Mouse (Mus musculus): Measurements from ENCODE around the gene 4930467E23Rik. TPM values are rescaled to one million over a fixed set of nuclear protein-coding genes. Genes with fewer than 3 reads are reported as not detected.
"Not testable (repeated sequence)": the region's sequence is repeated elsewhere in the genome, so short reads cannot be mapped to it uniquely, and the experiment has no call there.

The 4930467E23Rik gene
- 0.15 TPM in 1 of 2 replicates, not detected in the other for polyA plus RNA-seq (2015; fragmentation: Nextera tagmentation; extraction: Ambion mirVana)

GRCm38 (mm10) chr8:19729276-19729675 is at the start of gene 4930467E23Rik:
Gene 4930467E23Rik (plus strand): TSS chr8:19729576.
- H3K4me2 ChIP-seq (replicated peaks); H3K4me1 ChIP-seq; H3K9me3 ChIP-seq (replicated peaks); H3K36me3 ChIP-seq; H3K9ac ChIP-seq; H3K4me3 ChIP-seq (replicated peaks); H3K27ac ChIP-seq (replicated peaks); H3K27me3 ChIP-seq; ATAC-seq (ENCODE audit: insufficient number of reproducible peaks, low FRiP score, low TSS enrichment, low read depth): not testable (repeated sequence)
- WGBS: no CpG with 5 or more reads among the region's 2 CpGs

- not testable (repeated sequence) for H3K36me3 ChIP-seq; H3K4me3 ChIP-seq (replicated peaks); H3K4me1 ChIP-seq; H3K9me3 ChIP-seq (replicated peaks); H3K27me3 ChIP-seq; ATAC-seq (ENCODE audit: insufficient number of reproducible peaks, low FRiP score, low TSS enrichment, low read depth); H3K27ac ChIP-seq (replicated peaks); H3K9ac ChIP-seq; H3K4me2 ChIP-seq (replicated peaks)
- 81% methylated on average over 2 of the region's 3 CpGs for WGBS
Measured at GRCm38 (mm10) chr8:19682311-19682710, 47.1 kb upstream of the 4930467E23Rik start.

- not testable (repeated sequence) for H3K9ac ChIP-seq; H3K27ac ChIP-seq (replicated peaks); H3K4me3 ChIP-seq (replicated peaks); H3K27me3 ChIP-seq; H3K4me2 ChIP-seq (replicated peaks); H3K36me3 ChIP-seq; ATAC-seq (ENCODE audit: insufficient number of reproducible peaks, low FRiP score, low TSS enrichment, low read depth); H3K4me1 ChIP-seq; H3K9me3 ChIP-seq (replicated peaks)
- WGBS: 76% methylated on average over 3 of the region's 3 CpGs
Measured at GRCm38 (mm10) chr8:19685476-19685875, 43.9 kb upstream of the 4930467E23Rik start.

DNA sequence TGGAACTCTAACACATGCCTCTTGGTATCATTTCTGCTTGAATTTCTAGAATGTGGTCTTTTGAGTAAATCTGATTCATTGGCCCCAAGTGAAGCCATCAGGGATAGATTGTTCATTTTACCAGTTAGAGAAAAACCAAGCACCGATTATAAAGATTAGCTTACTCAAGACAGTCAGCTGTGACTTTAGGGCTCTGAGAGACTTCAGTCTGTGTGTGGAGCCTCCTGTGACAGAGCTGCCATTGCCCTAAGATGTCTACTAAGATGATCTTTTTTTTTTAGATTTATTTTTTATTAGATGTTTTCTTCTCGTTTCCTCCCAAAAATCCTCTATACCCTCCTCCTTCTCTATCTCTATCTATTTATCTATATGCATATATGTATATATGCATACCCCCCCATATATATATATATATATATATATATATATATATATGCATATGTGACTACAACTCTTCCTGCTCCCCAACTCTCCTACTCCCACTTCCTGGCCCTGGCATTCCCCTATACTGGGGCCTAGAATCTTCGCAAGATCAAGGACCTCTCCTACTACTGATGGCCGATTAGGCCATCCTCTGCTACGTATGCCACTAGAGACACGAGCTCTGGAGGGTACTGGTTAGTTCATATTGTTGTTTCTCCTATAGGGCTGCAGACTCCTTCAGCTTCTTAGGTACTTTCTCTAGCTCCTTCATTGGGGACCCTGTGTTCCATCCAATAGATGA is 40.4 kb upstream of the 4930467E23Rik start:
- not testable (repeated sequence) for ATAC-seq (ENCODE audit: insufficient number of reproducible peaks, low FRiP score, low TSS enrichment, low read depth); H3K9ac ChIP-seq; H3K4me1 ChIP-seq; H3K36me3 ChIP-seq; H3K4me3 ChIP-seq (replicated peaks); H3K27me3 ChIP-seq; H3K4me2 ChIP-seq (replicated peaks); H3K27ac ChIP-seq (replicated peaks); H3K9me3 ChIP-seq (replicated peaks)
- WGBS: 82% methylated on average over 6 of the region's 6 CpGs

DNA sequence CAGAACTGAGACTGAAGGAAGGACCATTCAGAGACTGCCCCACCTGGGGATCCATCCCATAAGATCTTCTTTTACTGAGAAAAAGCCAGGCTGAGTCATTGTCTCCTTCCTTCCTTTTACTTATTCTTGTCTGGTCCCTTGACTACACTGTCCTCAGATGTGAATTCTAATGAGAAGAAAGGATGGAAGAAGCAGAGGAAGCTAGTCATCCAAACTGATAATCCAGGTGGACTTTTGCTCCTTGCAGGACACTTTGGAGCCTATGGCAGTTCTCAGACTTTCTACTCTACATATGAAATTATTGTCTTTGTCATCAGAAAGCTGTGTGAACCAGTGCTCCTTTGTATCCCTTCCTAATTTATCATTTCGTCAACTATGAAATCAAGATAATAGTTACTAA is 39.6 kb upstream of the 4930467E23Rik start:
- H3K27me3 ChIP-seq; ATAC-seq (ENCODE audit: insufficient number of reproducible peaks, low FRiP score, low TSS enrichment, low read depth); H3K4me1 ChIP-seq; H3K4me3 ChIP-seq (replicated peaks); H3K9ac ChIP-seq; H3K9me3 ChIP-seq (replicated peaks); H3K27ac ChIP-seq (replicated peaks); H3K4me2 ChIP-seq (replicated peaks); H3K36me3 ChIP-seq: not testable (repeated sequence)
- 81% methylated on average over 1 of the region's 1 CpGs for WGBS

GRCm38 (mm10) chr8:19691421-19691820 is 38.0 kb upstream of the 4930467E23Rik start:
- not testable (repeated sequence) for ATAC-seq (ENCODE audit: insufficient number of reproducible peaks, low FRiP score, low TSS enrichment, low read depth); H3K4me1 ChIP-seq
- 81% methylated on average over 6 of the region's 6 CpGs for WGBS

DNA sequence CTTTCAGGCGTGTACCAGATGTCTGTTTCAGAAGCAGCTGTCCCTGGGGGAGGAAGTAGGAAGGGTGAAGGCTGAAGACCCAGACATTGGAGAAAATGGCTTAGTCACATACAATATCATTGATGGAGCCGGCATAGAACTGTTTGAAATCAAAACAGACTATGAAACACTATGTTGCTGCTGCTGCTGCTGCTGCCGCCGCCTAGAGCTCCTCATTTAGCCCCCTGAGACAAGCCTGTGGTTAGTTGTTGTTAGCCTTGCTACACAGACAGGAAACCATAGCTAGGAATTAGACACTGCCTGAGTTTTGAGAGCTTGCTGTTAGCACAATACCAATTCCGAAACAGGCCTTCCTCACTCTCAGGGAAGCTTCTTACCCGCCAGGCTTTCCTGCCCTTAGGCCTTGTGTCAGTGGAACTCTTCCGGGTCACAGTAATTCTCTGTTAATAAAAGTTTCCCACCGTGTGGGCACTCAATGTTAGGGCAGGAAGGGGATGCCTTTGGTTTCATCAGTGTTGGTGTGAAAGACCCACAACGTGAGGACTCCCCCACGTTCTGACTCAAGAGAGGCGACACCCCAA is 31.8 kb upstream of the 4930467E23Rik start:
- H3K27me3 ChIP-seq; H3K4me3 ChIP-seq (replicated peaks); ATAC-seq (ENCODE audit: insufficient number of reproducible peaks, low FRiP score, low TSS enrichment, low read depth); H3K9ac ChIP-seq; H3K27ac ChIP-seq (replicated peaks); H3K4me1 ChIP-seq; H3K36me3 ChIP-seq; H3K9me3 ChIP-seq (replicated peaks); H3K4me2 ChIP-seq (replicated peaks): not testable (repeated sequence)
- 79% methylated on average over 11 of the region's 11 CpGs for WGBS

More at GRCm38 (mm10) chr8:19691421-19691820, 38.0 kb upstream of the 4930467E23Rik start:
- H3K36me3 ChIP-seq; H3K27ac ChIP-seq (replicated peaks); H3K4me3 ChIP-seq (replicated peaks); H3K4me2 ChIP-seq (replicated peaks); H3K27me3 ChIP-seq; H3K9me3 ChIP-seq (replicated peaks); H3K9ac ChIP-seq: not testable (repeated sequence)

GRCm38 (mm10) chr8:19698123-19698522 is 31.3 kb upstream of the 4930467E23Rik start:
- not testable (repeated sequence) for H3K4me3 ChIP-seq (replicated peaks); ATAC-seq (ENCODE audit: insufficient number of reproducible peaks, low FRiP score, low TSS enrichment, low read depth); H3K27ac ChIP-seq (replicated peaks); H3K36me3 ChIP-seq; H3K4me1 ChIP-seq; H3K9ac ChIP-seq; H3K27me3 ChIP-seq; H3K4me2 ChIP-seq (replicated peaks); H3K9me3 ChIP-seq (replicated peaks)
- WGBS: 72% methylated on average over 6 of the region's 6 CpGs

DNA sequence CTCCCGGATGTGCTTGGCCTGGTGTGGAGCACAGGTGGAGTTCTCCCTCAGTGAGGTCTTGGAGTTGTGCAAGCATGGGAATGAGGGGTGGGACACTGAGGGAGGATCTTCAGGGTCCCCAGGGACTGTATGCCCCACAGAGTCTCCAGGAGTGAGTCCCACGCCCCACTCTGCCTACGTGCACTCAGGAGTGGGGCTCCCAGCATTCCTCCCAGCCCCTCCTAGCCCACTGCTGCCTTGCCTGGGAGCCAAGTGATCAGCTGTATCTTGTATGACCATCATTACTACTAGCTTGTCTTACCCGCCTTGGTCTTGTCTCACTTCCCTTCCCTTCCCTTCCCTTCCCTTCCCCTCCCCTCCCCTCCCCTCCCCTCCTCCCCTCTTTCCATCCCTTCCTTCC is 30.7 kb upstream of the 4930467E23Rik start:
- ATAC-seq (ENCODE audit: insufficient number of reproducible peaks, low FRiP score, low TSS enrichment, low read depth); H3K9ac ChIP-seq: not testable (repeated sequence)

DNA sequence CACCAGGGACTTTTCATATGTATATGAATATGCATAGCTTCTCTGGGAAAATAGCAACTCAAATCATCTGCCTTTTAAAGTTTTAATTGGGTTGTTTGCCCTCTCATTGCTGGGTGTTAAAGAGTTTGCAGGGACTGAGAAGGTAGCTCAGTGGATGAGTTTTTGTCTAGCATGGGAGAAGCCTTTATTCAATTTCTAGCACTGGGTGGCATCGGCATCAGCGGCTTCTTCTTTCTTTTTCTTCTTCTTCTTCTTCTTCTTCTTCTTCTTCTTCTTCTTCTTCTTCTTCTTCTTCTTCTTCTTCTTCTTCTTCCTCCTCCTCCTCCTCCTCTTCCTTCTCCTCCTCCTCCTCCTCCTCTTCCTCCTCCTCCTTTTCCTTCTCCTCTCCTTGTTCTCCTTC is 28.1 kb upstream of the 4930467E23Rik start:
- not testable (repeated sequence) for H3K36me3 ChIP-seq; H3K4me2 ChIP-seq (replicated peaks); H3K27me3 ChIP-seq; ATAC-seq (ENCODE audit: insufficient number of reproducible peaks, low FRiP score, low TSS enrichment, low read depth); H3K27ac ChIP-seq (replicated peaks); H3K4me1 ChIP-seq; H3K4me3 ChIP-seq (replicated peaks); H3K9ac ChIP-seq; H3K9me3 ChIP-seq (replicated peaks)
- 92% methylated on average over 2 of the region's 2 CpGs for WGBS

More for the DNA sequence above, 30.7 kb upstream of the 4930467E23Rik start:
- H3K9me3 ChIP-seq (replicated peaks); H3K36me3 ChIP-seq; H3K27ac ChIP-seq (replicated peaks); H3K4me2 ChIP-seq (replicated peaks); H3K27me3 ChIP-seq; H3K4me3 ChIP-seq (replicated peaks); H3K4me1 ChIP-seq: not testable (repeated sequence)
- WGBS: 85% methylated on average over 4 of the region's 4 CpGs

- H3K4me1 ChIP-seq; ATAC-seq (ENCODE audit: insufficient number of reproducible peaks, low FRiP score, low TSS enrichment, low read depth); H3K9ac ChIP-seq; H3K27ac ChIP-seq (replicated peaks); H3K9me3 ChIP-seq (replicated peaks); H3K27me3 ChIP-seq; H3K4me2 ChIP-seq (replicated peaks); H3K4me3 ChIP-seq (replicated peaks); H3K36me3 ChIP-seq: not testable (repeated sequence)
- WGBS: 67% methylated on average over 2 of the region's 2 CpGs
Measured at GRCm38 (mm10) chr8:19702276-19702675, 27.1 kb upstream of the 4930467E23Rik start.

Measured in embryonic facial prominence, embryonic 15.5 days (tissue).